Mouse (Mus musculus): ENCODE results near the gene Lmo4.
A peak's percentile ranks its signal among the peaks of the same experiment; 100 is the strongest.

Gene Lmo4

DNA sequence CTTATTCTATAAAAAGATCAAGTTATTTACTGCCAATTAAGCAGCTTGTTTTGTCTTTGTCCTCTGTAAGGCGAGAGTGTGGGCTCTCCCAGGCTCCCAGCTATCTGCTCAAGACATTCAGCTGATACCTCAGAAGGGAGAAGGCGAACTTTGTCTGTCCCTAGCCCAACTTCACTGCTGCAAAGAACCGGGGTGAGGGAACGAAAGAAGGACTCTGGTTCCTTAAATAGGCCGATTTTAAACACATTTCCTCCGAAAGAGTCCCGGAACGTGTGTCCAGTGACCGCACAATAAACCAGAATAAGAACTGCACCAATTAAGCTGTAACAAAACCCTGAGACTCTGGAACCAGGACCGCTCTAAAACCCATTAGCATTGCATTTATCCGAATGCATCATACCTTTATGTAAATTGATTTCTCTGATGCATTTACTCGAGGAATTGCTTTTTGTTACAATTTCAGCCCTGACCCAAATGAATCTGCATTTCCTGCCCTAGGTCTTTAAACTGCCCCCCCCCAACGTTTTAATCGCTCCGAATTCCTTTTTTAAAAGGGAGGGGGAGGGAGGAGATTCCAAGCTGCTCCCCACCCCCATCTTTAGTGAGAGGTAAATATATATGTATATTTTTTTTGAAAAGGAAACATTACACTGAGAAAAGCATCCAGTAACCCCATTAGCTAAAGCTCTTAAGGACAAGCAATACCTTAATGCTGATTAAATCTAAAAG is 1.6 kb downstream of the Lmo4 start:
- DNase-seq: peak; percentile 37

GRCm38 (mm10) chr3:144202574-144203258 is 2.3 kb downstream of the Lmo4 start:
- DNase-seq: no peak

GRCm38 (mm10) chr3:144201794-144202573 is 3.0 kb downstream of the Lmo4 start:
- peak; percentile 90 for DNase-seq

GRCm38 (mm10) chr3:144185327-144186152 is 19.5 kb downstream of the Lmo4 start:
- no peak for DNase-seq

DNA sequence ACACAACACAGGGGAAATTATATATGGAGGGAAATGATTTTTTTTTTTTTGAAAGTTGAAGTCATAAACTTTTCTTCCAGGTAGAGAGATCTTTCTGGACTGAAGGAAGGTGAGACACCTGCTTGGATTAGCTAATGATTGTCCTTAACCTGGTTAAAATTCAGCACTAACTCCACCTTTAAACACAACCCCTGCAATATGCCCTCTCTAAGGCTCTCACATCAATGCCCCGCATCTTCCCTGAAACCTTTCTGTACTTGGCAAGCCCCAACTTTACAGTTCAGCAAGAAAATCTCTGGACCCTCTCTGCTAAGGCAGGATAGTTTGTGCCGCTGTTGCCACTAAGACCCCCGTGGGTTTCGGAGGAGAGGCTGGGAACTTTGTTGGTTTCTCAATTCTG is 20.1 kb downstream of the Lmo4 start:
- no peak for DNase-seq

- DNase-seq: no peak
Measured at GRCm38 (mm10) chr3:144182229-144182628, 22.8 kb downstream of the Lmo4 start.

GRCm38 (mm10) chr3:144178937-144179336 is 26.1 kb downstream of the Lmo4 start:
- no peak for DNase-seq

DNA sequence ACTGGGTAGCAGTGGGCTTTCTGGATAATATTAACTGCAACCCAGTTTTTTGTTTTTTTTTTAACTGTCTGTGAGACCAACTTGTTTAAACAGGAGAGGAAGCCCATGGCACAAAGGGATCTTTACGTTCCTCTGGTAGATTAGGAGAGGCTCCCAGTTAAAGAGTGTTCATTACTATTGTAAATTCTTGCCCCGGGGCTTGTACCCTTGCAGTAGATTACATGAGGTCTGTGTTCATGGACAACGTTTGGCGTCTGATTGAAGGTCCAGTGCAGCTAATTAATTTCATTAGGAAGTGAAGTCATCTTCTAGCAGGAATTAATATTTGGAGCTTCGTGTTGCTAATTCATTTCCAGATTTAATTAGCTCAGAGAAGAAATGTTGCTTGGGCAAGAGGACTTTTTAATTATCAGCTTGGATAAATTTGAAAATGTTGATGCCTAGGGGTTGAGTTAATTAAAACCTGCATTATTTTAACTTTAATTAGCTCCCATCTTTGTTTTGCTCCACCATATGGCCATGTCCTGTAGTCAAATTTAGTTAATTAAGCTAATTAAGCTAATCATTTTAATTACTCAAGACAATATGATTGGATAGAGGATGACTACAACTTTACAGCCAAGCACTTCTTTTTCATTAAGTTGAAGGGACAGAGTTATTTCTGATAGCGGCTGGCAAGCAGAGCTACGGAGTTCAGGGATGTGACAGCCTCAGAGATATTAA is 31.0 kb downstream of the Lmo4 start:
- DNase-seq: no peak

GRCm38 (mm10) chr3:144173138-144173537 is 31.9 kb downstream of the Lmo4 start:
- DNase-seq: no peak

DNA sequence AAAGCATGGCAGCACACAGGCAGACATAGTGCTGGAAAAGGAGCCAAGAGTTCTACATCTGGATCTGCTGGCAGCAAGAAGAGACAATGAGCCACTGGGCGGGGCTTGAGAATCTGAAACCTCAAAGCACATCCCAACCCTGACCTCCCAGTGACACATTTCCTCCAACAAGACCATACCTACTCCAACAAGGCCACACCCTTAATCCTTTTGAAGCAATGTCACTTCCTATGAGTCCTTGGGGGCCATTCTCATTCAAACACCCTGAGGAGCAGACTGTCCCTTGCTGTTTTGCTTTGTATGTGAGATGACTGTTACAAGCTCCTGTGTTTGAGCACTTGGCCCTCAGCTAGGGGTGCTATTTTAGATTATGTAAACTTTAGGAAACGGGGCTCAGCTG is 33.3 kb downstream of the Lmo4 start:
- DNase-seq: no peak

- DNase-seq: no peak
Measured at GRCm38 (mm10) chr3:144170539-144170938, 34.5 kb downstream of the Lmo4 start.

GRCm38 (mm10) chr3:144166439-144167155 is 38.4 kb downstream of the Lmo4 start:
- no peak for DNase-seq

DNA sequence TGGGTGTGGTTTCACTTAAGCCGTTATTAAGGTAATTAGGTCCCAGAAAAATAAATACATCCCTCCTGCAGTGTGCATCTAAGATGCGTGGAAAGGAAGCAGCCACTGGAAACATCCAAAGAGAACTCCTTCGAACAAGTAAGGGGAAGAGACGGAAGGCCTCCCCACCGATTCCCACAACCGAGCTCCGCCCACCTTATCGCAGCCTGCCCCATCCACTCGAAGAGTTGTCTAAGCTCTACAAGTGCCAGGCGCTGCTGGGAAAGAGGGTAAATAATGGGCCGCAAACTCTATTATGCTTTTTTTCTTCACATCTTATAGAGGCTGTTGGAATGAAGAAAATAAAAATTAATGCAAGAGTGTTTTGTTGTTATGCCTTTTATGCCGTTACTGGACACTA is 39.6 kb downstream of the Lmo4 start:
- DNase-seq: no peak

DNA sequence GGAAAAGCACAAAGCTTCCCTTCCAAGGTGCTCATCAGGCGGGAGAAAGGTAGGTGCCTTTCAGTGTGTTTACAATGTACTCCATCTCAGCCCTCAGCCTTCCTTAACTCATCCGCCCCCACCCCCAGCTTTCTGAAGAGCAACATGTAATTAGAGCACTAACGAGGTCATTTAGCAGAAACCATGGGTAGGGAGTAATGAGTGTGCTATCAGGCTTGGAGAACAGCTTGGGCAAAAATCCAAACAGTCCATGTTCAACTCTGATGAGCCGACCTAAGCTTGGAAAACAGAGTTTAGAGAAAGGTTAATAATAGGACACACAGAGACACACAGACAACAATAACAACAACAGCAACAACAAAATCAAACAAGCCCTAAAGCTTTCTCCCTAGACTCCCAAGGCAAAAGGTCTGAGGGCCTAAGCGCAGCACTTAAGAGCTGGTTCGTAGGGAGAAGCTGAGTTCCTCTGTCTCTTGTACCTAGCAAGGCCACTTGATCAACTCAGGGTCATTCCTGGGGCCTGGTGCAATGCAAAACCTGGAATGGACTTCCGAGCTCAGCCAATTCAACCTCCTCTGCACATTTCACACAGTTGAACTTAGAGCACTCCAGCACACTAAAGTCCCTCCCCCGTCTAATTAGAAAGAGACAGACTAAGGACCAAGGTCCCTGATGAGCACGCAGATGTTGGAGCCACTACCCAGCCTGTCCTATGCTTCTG is 40.2 kb downstream of the Lmo4 start:
- no peak for DNase-seq

DNA sequence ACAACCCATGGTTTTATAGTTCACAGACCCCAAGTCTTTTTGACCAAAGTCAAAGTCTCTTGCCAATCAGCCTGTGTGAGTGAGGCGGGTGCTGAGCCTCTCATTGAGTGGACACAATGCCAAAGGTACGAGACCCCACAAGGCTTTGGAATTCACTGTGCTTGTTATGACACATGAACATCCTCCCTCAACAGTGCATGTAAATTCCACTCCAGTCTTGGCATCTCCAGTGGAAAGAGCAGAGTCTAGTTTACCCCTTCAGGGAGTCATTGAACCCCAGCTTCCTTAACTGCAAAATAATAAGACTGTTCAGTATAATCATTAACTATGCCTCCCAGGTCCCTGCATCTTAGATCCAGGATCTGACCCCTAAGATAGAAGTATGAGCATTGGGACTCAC is 41.3 kb downstream of the Lmo4 start:
- no peak for DNase-seq

DNA sequence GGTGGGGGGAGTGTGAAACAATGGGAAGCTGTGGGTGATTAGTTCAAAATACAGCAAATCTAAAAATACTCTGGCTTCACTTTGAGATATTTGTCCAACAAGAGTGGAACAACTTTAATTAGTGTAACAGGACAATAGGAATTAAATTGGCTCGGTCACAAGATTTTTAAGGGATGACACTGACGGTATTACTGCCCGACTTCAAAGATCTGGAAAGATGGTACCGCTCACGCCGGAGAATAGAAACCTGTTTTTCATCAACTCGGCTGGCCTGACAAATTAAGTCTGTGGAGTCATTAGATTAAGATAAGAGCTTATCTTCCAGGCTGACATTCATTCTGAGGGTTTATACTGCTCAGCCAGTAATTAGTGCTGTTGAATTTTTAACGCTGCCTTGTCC is 42.9 kb downstream of the Lmo4 start:
- DNase-seq: no peak

DNA sequence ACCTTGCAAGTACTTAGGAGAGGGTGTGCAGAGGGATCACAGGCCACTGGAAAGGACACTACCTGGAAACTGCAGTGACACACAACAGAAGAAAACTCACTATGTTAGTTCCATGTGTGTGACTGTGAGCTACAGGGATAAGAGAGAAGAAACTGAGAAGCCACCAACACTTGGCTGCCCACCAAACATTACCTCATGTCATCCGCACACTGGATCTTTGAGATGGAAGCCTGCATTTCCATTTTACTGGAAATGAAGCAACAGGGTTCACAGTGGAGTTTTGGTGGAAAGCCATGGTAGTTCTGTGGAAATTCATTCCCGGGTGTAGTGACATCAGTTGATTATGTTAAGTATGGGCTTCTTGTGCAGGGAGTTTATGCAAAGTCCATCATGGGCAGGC is 43.8 kb downstream of the Lmo4 start:
- no peak for DNase-seq

- DNase-seq: peak; percentile 28
Measured at GRCm38 (mm10) chr3:144155746-144156145, 49.3 kb downstream of the Lmo4 start.

DNA sequence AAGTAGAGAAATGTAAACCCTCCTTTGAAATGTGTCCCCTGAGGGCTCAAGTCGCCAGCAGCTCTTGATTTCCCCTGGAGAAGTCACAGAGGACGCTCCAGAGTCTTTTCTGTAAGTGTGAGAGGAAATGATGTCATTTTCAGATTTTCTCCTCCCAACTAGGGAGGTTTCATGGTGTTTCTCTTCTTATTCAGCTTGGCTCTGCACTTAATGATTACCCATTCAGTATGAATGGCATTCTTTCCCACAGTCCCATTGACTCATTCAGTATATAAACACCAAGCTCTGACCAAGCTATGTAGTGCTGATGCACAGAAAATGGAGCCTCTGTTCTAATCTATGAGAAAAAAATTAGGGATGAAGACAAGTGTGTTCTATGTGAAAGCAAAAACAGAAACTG is 51.6 kb downstream of the Lmo4 start:
- DNase-seq: no peak

GRCm38 (mm10) chr3:144151001-144151400 is 54.0 kb downstream of the Lmo4 start:
- no peak for DNase-seq

DNA sequence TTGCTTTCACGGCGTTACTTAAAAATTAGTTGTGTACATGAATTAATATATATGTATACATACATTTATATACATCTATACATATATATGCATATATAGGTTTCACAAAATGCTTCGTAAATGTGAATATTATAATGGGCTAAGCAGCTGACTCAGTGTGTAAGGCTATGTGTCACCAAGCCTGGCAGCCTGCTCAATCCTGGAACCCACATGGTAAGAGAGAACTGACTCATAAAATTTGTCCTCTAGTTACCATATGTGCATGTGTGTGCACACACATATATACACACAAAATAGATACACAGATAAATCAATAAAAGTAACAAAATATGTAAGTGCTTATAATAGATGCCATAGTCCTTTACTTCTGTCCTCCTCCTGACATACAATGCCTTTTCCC is 56.8 kb downstream of the Lmo4 start:
- DNase-seq: no peak

Measured in thymus, postnatal 25 days (tissue).